Mouse (Mus musculus): Measurements from ENCODE around the gene Wdr63. TPM values are rescaled to one million over a fixed set of nuclear protein-coding genes. Genes with fewer than 3 reads are reported as not detected.
A peak's percentile ranks its signal among the peaks of the same experiment; 100 is the strongest.

Gene Wdr63
- polyA plus RNA-seq, 1 experiment from 2014 or later = 0.81 TPM

- no peak overlapping the region for H3K9ac ChIP-seq
- no peak overlapping the region for H3K4me3 ChIP-seq
- H3K27ac ChIP-seq = no peak overlapping the region
- ATAC-seq = no peak
- H3K27me3 ChIP-seq = peaks cover 20% of the 10 kb centered on the region
- H3K4me1 ChIP-seq = peaks cover 12% of the 10 kb centered on the region
- no peaks in the 10 kb centered on the region for H3K36me3 ChIP-seq (ENCODE audit: poor library complexity, severe bottlenecking)
- WGBS = 79% methylated on average over 5 of the region's 5 CpGs
- no peak overlapping the region for H3K4me2 ChIP-seq
- no peaks in the 10 kb centered on the region for H3K9me3 ChIP-seq (replicated peaks)
Measured at GRCm38 (mm10) chr3:146146131-146146530, 38.2 kb upstream of the Wdr63 start.

GRCm38 (mm10) chr3:146145501-146145900 lies 37.6 kb upstream of the Wdr63 start:
- H3K4me3 ChIP-seq = no peak overlapping the region
- peaks cover 14% of the 10 kb centered on the region for H3K27me3 ChIP-seq
- WGBS = 56% methylated on average over 5 of the region's 5 CpGs
- no peaks in the 10 kb centered on the region for H3K9me3 ChIP-seq (replicated peaks)
- H3K9ac ChIP-seq = no peak overlapping the region
- H3K4me2 ChIP-seq = no peak overlapping the region
- ATAC-seq = no peak
- H3K27ac ChIP-seq = no peak overlapping the region
- H3K4me1 ChIP-seq = peaks cover 9% of the 10 kb centered on the region
- H3K36me3 ChIP-seq (ENCODE audit: poor library complexity, severe bottlenecking) = no peaks in the 10 kb centered on the region

- Histone ChIP-seq H3K9me3 (replicated peaks) (no peaks in the 10 kb centered on the region), H3K36me3 (ENCODE audit: poor library complexity, severe bottlenecking) (no peaks in the 10 kb centered on the region), H3K27me3 (no peaks in the 10 kb centered on the region), H3K4me1 (no peaks in the 10 kb centered on the region), H3K4me2 (no peak overlapping the region), H3K27ac (no peak overlapping the region), H3K4me3 (no peak overlapping the region), H3K9ac (no peak overlapping the region)
- ATAC-seq = no peak
- WGBS = 84% methylated on average over 7 of the region's 7 CpGs
Measured at GRCm38 (mm10) chr3:146142523-146142922, 34.6 kb upstream of the Wdr63 start.

- 94% methylated on average over 7 of the region's 7 CpGs for WGBS
- H3K4me2 ChIP-seq = no peak overlapping the region
- H3K27ac ChIP-seq = no peak overlapping the region
- no peak overlapping the region for H3K9ac ChIP-seq
- no peaks in the 10 kb centered on the region for H3K4me1 ChIP-seq
- H3K9me3 ChIP-seq (replicated peaks) = no peaks in the 10 kb centered on the region
- no peaks in the 10 kb centered on the region for H3K36me3 ChIP-seq (ENCODE audit: poor library complexity, severe bottlenecking)
- no peak for ATAC-seq
- H3K27me3 ChIP-seq = no peaks in the 10 kb centered on the region
- H3K4me3 ChIP-seq = no peak overlapping the region
Measured at GRCm38 (mm10) chr3:146140276-146140675, 32.3 kb upstream of the Wdr63 start.

- 0 out of 2 replicates have a peak, but pooled peaks have one; percentile 33 for ATAC-seq
- Histone ChIP-seq H3K36me3 (ENCODE audit: poor library complexity, severe bottlenecking) (no peaks in the 10 kb centered on the region), H3K9ac (no peak overlapping the region), H3K4me2 (no peak overlapping the region), H3K9me3 (replicated peaks) (no peaks in the 10 kb centered on the region), H3K4me3 (no peak overlapping the region), H3K27ac (no peak overlapping the region), H3K27me3 (no peaks in the 10 kb centered on the region), H3K4me1 (no peaks in the 10 kb centered on the region)
- WGBS = 37% methylated on average over 10 of the region's 10 CpGs
Measured at GRCm38 (mm10) chr3:146136422-146136821, 28.5 kb upstream of the Wdr63 start.

GRCm38 (mm10) chr3:146135417-146135816 lies 27.5 kb upstream of the Wdr63 start:
- Histone ChIP-seq H3K27ac (no peak overlapping the region), H3K9me3 (replicated peaks) (no peaks in the 10 kb centered on the region), H3K4me3 (no peak overlapping the region), H3K9ac (no peak overlapping the region), H3K4me1 (no peaks in the 10 kb centered on the region), H3K36me3 (ENCODE audit: poor library complexity, severe bottlenecking) (no peaks in the 10 kb centered on the region), H3K27me3 (no peaks in the 10 kb centered on the region), H3K4me2 (no peak overlapping the region)
- WGBS = 88% methylated on average over 2 of the region's 2 CpGs
- ATAC-seq = no peak

- no peak overlapping the region for H3K27ac ChIP-seq
- 86% methylated on average over 9 of the region's 9 CpGs for WGBS
- H3K4me3 ChIP-seq = no peak overlapping the region
- H3K4me1 ChIP-seq = no peaks in the 10 kb centered on the region
- H3K4me2 ChIP-seq = no peak overlapping the region
- no peaks in the 10 kb centered on the region for H3K27me3 ChIP-seq
- no peaks in the 10 kb centered on the region for H3K36me3 ChIP-seq (ENCODE audit: poor library complexity, severe bottlenecking)
- H3K9ac ChIP-seq = no peak overlapping the region
- ATAC-seq = no peak
- no peaks in the 10 kb centered on the region for H3K9me3 ChIP-seq (replicated peaks)
Measured at GRCm38 (mm10) chr3:146134834-146135233, 26.9 kb upstream of the Wdr63 start.

- no peak overlapping the region for H3K9ac ChIP-seq
- H3K27ac ChIP-seq = no peak overlapping the region
- no peaks in the 10 kb centered on the region for H3K9me3 ChIP-seq (replicated peaks)
- 78% methylated on average over 6 of the region's 6 CpGs for WGBS
- no peaks in the 10 kb centered on the region for H3K27me3 ChIP-seq
- no peak overlapping the region for H3K4me2 ChIP-seq
- no peaks in the 10 kb centered on the region for H3K36me3 ChIP-seq (ENCODE audit: poor library complexity, severe bottlenecking)
- no peak for ATAC-seq
- peaks cover 4% of the 10 kb centered on the region; the same call in 1 of the 2 replicates for H3K4me1 ChIP-seq
- no peak overlapping the region for H3K4me3 ChIP-seq
Measured at GRCm38 (mm10) chr3:146127205-146127604, 19.3 kb upstream of the Wdr63 start.

- 65% methylated on average over 9 of the region's 9 CpGs for WGBS
- H3K27ac ChIP-seq = no peak overlapping the region
- ATAC-seq = peak; percentile 53; the same call in 1 of the 2 replicates
- H3K27me3 ChIP-seq = peaks cover 5% of the 10 kb centered on the region
- H3K4me1 ChIP-seq = peaks cover 4% of the 10 kb centered on the region; the same call in 1 of the 2 replicates
- no peak overlapping the region for H3K9ac ChIP-seq
- H3K4me2 ChIP-seq = no peak overlapping the region
- no peaks in the 10 kb centered on the region for H3K9me3 ChIP-seq (replicated peaks)
- H3K4me3 ChIP-seq = no peak overlapping the region
- H3K36me3 ChIP-seq (ENCODE audit: poor library complexity, severe bottlenecking) = no peaks in the 10 kb centered on the region
Measured at GRCm38 (mm10) chr3:146123464-146123825, 15.5 kb upstream of the Wdr63 start.

GRCm38 (mm10) chr3:146122807-146123463 lies 15.0 kb upstream of the Wdr63 start:
- H3K4me1 ChIP-seq = peaks cover 4% of the 10 kb centered on the region; the same call in 1 of the 2 replicates
- no peak overlapping the region for H3K4me3 ChIP-seq
- no peaks in the 10 kb centered on the region for H3K9me3 ChIP-seq (replicated peaks)
- no peaks in the 10 kb centered on the region for H3K36me3 ChIP-seq (ENCODE audit: poor library complexity, severe bottlenecking)
- no peak overlapping the region for H3K27ac ChIP-seq
- no peak for ATAC-seq
- peaks cover 10% of the 10 kb centered on the region for H3K27me3 ChIP-seq
- no peak overlapping the region for H3K4me2 ChIP-seq
- WGBS = 81% methylated on average over 8 of the region's 8 CpGs
- H3K9ac ChIP-seq = no peak overlapping the region

- Histone ChIP-seq H3K27ac (no peak overlapping the region), H3K4me3 (no peak overlapping the region), H3K9ac (0 out of 2 replicates have a peak overlapping the region, but pooled peaks have one; percentile 41), H3K4me1 (peaks cover 10% of the 10 kb centered on the region), H3K36me3 (ENCODE audit: poor library complexity, severe bottlenecking) (no peaks in the 10 kb centered on the region), H3K27me3 (peaks cover 18% of the 10 kb centered on the region), H3K9me3 (replicated peaks) (no peaks in the 10 kb centered on the region), H3K4me2 (peak overlapping the region; percentile 53; the same call in 1 of the 2 replicates)
- WGBS = 41% methylated on average over 3 of the region's 3 CpGs
- ATAC-seq = no peak
Measured at GRCm38 (mm10) chr3:146122125-146122420, 14.1 kb upstream of the Wdr63 start.

- Histone ChIP-seq H3K4me1 (peaks cover 10% of the 10 kb centered on the region), H3K27ac (no peak overlapping the region), H3K4me3 (peak overlapping the region; percentile 26), H3K27me3 (peaks cover 24% of the 10 kb centered on the region), H3K36me3 (ENCODE audit: poor library complexity, severe bottlenecking) (no peaks in the 10 kb centered on the region), H3K9ac (peak overlapping the region; percentile 41; the same call in 1 of the 2 replicates), H3K9me3 (replicated peaks) (no peaks in the 10 kb centered on the region), H3K4me2 (peak overlapping the region; percentile 53)
- WGBS = 8% methylated on average over 25 of the region's 25 CpGs
- 0 out of 2 replicates have a peak, but pooled peaks have one; percentile 42 for ATAC-seq
Measured at GRCm38 (mm10) chr3:146121310-146122124, 13.6 kb upstream of the Wdr63 start.
